Mouse (Mus musculus): ENCODE results near the gene Xntrpc. TPM values are rescaled to one million over a fixed set of nuclear protein-coding genes. Genes with fewer than 3 reads are reported as not detected.

The Xntrpc gene
- total RNA-seq, 2 experiments from 2014 or later, result 0.27 to 0.94 TPM

DNA sequence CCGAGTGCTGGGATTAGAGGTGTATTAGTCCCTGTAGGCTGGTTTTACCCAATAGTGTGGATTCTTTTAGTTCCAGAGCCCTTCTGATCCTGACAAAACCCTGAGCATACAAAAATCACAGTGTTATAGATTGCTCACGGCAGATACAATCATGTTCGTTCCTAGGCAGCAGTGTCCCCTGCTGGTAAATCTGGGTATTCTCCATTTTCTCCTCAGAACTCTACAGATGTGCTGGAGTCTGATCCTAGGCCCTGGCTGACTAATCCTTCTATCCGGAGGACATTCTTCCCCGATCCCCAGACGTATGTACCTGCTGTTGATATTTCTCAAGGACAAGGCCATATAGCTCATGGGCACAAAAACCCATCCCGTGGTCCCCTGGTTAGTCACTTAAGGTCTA, 13.0 kb downstream of the Xntrpc start:
- intact Hi-C loops (cut with DNase I), result loop anchor here (2.0 to 5.0 kb wide), 2 partner anchors 80 to 421 kb away; no protein-coding TSS in a partner anchor
- DNase-seq, result peak; percentile 11 to 24

DNA sequence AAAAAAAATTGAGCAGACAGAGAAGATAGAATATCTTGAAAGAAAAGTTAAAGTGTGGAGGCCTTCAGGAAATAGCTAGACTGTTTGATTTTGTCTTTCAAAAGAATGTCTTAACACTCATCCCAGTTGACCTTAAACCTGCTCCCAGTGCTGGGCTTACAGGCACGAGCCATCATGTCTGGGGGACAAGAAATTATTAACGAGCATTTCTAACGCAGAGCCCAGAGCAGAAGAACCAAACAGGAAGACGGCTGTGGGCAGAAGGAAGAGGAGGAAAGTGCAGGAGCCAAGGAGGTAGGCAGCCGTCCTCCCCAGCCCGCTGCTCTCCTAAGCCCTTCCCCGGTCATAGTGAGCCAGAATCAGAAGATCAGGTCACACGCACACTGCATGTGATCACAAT, 14.8 kb downstream of the Xntrpc start:
- no peak for DNase-seq
- intact Hi-C loops (cut with DNase I), result no loop called here

DNA sequence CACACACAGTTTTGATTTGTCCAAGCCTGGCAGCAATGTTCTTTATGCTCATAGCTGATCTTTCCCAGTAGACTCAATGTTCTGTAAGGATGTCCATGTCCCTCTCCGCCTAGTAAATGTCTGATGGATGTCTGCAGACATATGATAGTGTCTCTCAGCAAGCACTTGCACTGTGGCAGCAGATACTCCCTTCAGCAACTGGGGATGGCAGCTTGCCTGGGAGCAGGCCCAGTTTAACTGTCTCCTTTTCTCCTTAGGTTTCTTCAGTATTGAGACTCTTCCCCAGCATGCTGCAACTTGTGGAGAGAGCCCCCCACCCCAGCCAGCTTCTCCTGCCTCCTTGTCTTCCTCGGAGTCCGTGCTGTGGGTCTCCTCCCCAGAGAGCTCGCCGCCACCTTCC, 16.3 kb downstream of the Xntrpc start:
- intact Hi-C loops (cut with DNase I), result no loop called here
- DNase-seq, result no peak

GRCm38 (mm10) chr7:102082816-102083215, 17.3 kb downstream of the Xntrpc start, which contains the start of gene Trpc2:
Trpc2 (plus strand) TSS chr7:102083116.
- intact Hi-C loops (cut with DNase I), result no loop called here
- no peak for DNase-seq

GRCm38 (mm10) chr7:102084041-102084696, 18.7 kb downstream of the Xntrpc start:
- no peak for DNase-seq
- intact Hi-C loops (cut with DNase I), result no loop called here

- DNase-seq, result no peak
- intact Hi-C loops (cut with DNase I), result no loop called here
These were observed 21.8 kb downstream of the Xntrpc start for GRCm38 (mm10) chr7:102087336-102087735.

DNA sequence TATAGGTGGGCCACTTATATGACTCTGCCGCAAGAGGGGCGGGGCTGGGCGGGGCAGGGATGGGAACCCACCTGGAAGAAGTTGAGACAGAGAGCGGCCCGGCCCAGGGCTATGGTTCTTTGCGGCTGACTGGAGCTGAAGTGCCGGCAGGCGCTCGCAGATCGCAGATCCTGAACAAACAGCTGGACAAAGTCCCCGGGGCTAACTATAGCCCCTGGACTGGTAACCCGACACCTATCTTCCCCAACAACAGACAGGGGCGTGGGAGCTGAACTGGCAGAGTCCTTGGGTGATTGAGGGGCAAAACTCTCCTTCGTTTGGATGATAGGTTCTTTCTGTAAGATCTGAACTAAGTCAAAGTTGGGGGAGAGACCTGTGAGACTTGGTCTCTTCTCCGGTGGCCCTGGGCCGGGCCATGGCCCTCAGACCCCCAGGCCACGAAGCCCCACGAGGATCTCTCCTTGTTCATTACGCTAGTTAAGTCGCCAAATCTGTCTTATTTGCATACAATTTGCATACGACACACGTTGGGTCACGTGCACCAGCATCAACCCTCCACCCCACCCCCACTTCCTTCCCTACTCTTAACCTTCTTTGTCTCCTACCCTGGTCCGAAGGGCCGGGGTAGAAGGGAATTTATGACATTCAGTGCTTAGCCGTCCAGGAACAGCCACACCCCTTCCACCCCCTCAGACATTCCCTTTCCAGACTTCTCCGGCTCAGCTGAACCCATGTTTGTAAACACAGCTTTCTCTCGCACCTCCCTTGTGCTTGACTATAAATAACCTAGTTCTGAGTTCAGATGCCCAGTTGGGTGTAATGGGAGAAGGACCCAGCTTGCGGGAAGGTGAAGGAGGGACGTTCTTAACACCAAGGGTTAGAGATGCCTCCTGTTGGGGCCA, 34.5 kb downstream of the Xntrpc start:
- intact Hi-C loops (cut with DNase I), result no loop called here
- peak; percentile 28 to 50 for DNase-seq

DNA sequence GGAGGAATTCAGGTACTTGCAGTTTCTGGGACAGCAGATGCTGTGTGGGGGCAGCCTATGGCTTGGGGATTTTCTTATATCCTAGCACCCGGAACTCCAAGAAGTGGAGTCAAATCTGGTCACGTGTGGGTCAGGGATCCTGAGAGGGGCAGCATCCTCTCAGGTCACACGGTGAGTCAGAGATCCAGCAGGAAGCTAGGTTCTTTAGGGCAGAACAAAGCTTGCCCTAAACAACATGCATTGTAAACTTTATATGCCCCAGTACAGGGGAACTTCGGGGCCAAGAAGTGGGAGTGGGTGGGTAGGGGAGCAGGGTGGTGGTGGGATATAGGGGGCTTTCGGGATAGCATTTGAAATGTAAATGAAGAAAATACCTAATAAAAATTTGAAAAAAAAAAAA, 35.4 kb downstream of the Xntrpc start:
- DNase-seq, result no peak
- intact Hi-C loops (cut with DNase I), result no loop called here

DNA sequence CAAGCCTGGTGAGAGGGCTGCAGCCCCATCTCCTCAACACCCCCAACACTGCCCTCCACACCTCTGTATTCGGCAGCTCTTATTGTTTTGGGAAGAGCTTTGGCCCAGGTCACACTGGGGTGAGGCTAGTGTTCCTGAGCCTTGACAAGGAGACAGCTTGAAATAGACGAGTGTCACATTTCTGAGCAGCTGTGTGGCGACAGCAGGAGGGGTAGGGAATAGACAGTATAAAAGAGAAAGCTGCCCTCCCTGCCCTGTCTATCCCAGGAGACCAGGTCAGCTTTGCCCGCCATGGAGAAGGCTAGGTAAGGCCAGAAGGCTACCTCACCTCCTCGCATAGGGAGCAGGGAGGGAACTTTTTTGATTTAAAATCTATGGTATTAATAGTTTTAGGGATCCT, 36.0 kb downstream of the Xntrpc start, which contains the start of gene Art1:
TSS of gene Art1 (plus strand) at position 257 of the 400 bp plus-strand sequence.
- intact Hi-C loops (cut with DNase I), result no loop called here
- peak; percentile 49 for DNase-seq

DNA sequence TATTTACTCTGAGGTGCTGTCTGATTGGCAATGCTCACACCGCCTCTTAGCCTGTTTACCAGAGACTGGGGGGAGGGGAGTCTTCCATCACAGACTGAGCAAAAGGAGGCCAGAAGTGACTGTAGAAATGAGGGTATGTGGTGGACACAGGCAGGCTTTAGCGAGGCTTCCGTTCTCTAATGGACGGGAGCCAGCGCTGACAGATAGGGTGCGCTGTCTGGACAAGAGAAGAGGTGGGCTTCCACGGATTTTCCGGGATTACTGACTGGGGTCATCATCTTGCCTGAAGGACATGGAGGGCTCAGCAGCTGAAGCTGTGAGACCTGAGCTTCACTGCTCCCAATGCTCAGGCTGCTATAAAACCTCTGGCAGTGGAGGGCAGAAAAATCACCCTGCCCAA, 36.7 kb downstream of the Xntrpc start:
- peak in 1 of 2 experiments; percentile 37 for DNase-seq
- intact Hi-C loops (cut with DNase I), result no loop called here

- intact Hi-C loops (cut with DNase I), result no loop called here
- no peak for DNase-seq
These were observed 37.2 kb downstream of the Xntrpc start for GRCm38 (mm10) chr7:102102696-102103095.

DNA sequence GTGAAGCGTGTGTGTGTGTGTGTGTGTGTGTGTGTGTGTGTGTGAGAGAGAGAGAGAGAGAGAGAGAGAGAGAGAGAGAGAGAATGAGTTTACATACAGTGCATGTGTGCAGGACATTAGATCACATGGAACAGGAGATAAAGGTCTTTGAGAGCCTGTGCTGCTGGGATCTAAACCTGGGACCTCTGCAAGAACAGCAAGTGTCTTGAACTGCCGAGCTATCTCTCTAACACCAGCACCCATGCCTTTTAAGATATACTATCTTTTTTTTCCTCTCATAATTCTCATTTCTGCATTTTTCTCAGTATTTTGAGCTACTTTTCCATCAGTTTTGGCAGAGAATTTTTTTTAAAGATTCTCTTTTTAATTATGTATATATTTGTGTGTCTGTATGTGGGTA, 38.0 kb downstream of the Xntrpc start:
- no peak for DNase-seq
- intact Hi-C loops (cut with DNase I), result no loop called here

DNA sequence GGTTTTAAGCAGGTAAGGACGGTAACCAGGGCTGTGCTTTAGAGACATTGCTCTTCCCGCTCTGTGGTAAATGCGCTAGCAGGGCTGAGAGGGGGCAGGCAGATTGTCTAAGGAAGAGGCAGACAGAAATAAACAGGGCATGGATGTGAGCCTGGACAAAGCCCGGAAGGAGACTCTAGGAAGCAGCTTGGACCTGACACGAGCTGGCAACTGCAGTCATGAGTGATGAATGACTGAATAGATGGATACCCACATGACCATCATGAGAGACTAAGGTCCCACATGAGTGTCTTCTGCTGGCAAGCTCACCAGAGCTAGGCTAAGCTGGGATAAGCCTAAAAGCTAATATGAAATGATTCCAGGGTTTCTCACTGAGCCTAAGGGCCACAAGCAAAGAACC, 38.6 kb downstream of the Xntrpc start:
- no peak for DNase-seq
- intact Hi-C loops (cut with DNase I), result no loop called here

- DNase-seq, result peak; percentile 25 to 32
- intact Hi-C loops (cut with DNase I), result no loop called here
These were observed 41.2 kb downstream of the Xntrpc start for GRCm38 (mm10) chr7:102106700-102107141.

DNA sequence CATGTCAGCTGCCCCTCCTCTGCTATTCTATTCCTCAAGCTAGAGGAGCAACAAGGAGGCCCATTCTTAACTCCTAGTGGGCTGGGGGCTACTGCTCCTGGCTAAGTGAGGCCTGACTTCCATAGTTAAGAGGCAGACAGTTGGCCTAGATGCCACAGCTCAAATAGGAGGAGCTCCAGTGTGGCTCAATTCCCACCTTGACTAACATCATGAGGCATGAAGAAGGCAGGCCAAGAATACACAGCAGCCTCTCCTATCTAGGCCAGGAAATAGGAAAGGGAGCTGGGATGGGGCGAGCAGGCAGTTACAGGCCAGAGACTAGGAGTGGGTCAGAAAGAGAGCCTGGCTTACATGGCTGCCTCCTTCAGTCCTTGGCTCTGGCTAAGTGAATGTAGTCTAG, 42.7 kb downstream of the Xntrpc start:
- no peak for DNase-seq
- intact Hi-C loops (cut with DNase I), result no loop called here

DNA sequence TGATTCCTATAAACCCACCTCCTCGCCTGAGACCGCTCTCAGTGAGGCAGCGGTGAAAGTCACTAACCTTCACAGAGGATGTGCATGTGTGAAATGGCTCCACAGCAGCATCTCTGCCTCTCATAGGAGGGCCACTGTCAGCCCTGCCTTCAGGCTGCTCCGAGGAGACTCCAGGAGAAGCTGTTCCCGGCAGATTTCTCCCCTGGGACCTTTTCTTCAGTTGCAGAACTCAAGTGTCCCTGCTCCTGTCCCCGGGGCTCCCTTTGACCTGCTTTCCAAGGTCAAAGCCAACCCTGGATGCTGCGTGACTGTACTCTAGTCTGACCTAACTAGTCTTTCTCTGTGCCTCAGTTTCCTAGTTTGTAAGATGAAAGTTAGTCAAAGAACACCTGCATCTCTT, 43.7 kb downstream of the Xntrpc start, which contains the start of gene Art5:
TSS of gene Art5 (minus strand) at position 319 of the 400 bp plus-strand sequence.
- DNase-seq, result no peak
- intact Hi-C loops (cut with DNase I), result no loop called here

DNA sequence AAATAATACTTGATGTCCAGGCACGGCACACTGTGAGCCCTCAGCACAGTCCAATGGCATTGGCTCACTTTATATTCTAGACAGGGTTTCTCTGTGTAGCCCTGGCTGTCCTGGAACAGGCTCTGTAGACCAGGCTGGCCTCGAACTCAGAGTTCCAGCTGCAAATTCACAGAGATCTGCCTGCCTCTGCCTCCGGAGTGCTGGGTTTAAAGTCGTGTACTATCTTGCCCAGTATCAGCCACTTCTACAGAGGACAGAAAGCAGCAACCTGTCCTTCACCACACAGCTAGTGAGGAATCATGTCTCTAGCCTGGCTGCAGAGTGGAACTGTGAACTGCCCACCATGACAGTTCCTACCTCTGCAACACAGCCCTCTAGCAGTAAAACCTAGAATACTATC, 44.2 kb downstream of the Xntrpc start:
- no peak for DNase-seq
- intact Hi-C loops (cut with DNase I), result no loop called here

GRCm38 (mm10) chr7:102113151-102113729, 47.7 kb downstream of the Xntrpc start:
- DNase-seq, result no peak
- intact Hi-C loops (cut with DNase I), result no loop called here

DNA sequence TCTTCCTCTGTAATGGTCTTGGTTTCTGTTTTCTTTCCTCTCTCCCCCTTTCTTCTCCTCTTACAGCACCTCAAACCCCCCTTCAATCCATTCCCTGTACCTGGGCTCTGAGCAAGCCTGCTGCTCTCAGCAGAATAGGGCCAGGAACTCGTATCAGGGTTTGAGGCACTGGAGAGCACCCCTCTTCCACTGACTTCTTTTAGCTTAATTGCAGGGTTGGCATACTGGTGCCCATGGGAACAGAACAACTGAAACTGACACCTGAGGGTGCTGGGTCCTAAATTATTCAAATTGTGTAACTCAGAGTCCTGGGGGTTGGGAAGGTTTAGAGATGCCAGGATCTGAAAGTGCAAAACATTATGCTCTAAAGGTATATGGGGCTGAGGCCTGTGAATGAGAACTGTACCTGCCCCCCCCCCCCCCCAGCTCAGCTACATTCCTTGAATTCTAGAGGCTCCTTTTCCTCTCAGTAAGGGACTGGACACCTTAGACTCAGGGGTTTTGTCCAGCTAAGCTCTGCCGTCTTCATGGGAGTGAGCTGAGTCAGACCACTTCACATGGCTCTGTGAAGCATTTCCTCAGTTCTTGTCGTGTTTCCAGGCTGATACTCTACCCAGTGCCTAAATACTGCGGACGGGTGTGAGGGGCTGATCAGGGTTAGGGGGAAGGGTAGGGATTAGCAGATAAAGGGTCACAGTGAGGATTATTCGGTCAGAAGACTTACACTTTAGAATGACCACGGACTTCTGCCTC, 51.2 kb downstream of the Xntrpc start, which contains the start of gene Chrna10:
TSS of gene Chrna10 (minus strand) at position 250 of the 753 bp plus-strand sequence.
- intact Hi-C loops (cut with DNase I), result no loop called here
- DNase-seq, result no peak

DNA sequence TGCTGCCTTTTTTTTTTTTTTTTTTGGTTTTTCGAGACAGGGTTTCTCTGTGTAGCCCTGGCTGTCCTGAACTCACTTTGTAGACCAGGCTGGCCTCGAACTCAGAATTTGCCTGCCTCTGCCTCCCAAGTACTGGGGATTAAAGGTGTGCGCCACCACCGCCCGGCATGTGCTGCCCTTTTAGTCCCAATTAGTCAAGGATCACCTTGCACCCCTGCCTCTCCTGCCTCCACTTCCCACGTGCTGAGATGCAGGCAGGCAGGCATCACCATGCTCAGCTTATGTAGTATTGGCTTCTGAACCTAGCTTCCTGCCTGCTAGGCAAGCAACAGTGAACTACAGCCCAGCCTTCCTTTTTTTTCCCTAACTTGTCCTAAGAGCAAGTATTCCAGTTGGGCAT, 51.9 kb downstream of the Xntrpc start:
- intact Hi-C loops (cut with DNase I), result no loop called here

More for the DNA sequence above, 51.9 kb downstream of the Xntrpc start:
- no peak for DNase-seq
